Mouse (Mus musculus): ENCODE measurements around the gene Tmtc4. TPM values are rescaled to one million over a fixed set of nuclear protein-coding genes. Genes with fewer than 3 reads are reported as not detected.

Gene Tmtc4
- polyA plus RNA-seq, 1 experiment from 2014 or later, result 57.2 TPM

GRCm38 (mm10) chr14:122912812-122913498 lies 70.9 kb downstream of the Tmtc4 start:
- under 1% methylated on average over 57 of the region's 58 CpGs for WGBS
- ATAC-seq (ENCODE audit: low FRiP score), result peak; percentile 83
- H3K4me1 ChIP-seq, result peaks cover 14% of the 10 kb centered on the region; the same call in 1 of the 2 replicates
- no peaks in the 10 kb centered on the region for H3K36me3 ChIP-seq
- 0 out of 2 replicates have a peak, but pooled peaks cover 7% of the 10 kb centered on the region for H3K9me3 ChIP-seq (replicated peaks)
- peak overlapping the region; percentile 98 for H3K4me2 ChIP-seq
- peak overlapping the region; percentile 58 for H3K9ac ChIP-seq (replicated peaks)
- peak overlapping the region; percentile 68 for H3K4me3 ChIP-seq (replicated peaks)
- H3K27me3 ChIP-seq (replicated peaks), result peaks cover 20% of the 10 kb centered on the region
- H3K27ac ChIP-seq (replicated peaks), result 0 out of 2 replicates have a peak overlapping the region, but pooled peaks have one; percentile 18

- 61% methylated on average over 1 of the region's 1 CpGs for WGBS
- peaks cover 20% of the 10 kb centered on the region for H3K27me3 ChIP-seq (replicated peaks)
- H3K27ac ChIP-seq (replicated peaks), result no peak overlapping the region
- peaks cover 7% of the 10 kb centered on the region; the same call in 1 of the 2 replicates for H3K9me3 ChIP-seq (replicated peaks)
- H3K36me3 ChIP-seq, result no peaks in the 10 kb centered on the region
- peaks cover 14% of the 10 kb centered on the region; the same call in 1 of the 2 replicates for H3K4me1 ChIP-seq
- H3K9ac ChIP-seq (replicated peaks), result no peak overlapping the region; the same call in 1 of the 2 replicates
- no peak for ATAC-seq (ENCODE audit: low FRiP score)
- peak overlapping the region; percentile 98 for H3K4me2 ChIP-seq
- H3K4me3 ChIP-seq (replicated peaks), result peak overlapping the region; percentile 68; the same call in 1 of the 2 replicates
Measured at GRCm38 (mm10) chr14:122912137-122912536, 71.7 kb downstream of the Tmtc4 start.

- no peak overlapping the region for H3K9ac ChIP-seq (replicated peaks)
- H3K27me3 ChIP-seq (replicated peaks), result peaks cover 20% of the 10 kb centered on the region
- peaks cover 7% of the 10 kb centered on the region; the same call in 1 of the 2 replicates for H3K9me3 ChIP-seq (replicated peaks)
- ATAC-seq (ENCODE audit: low FRiP score), result no peak
- no peak overlapping the region for H3K4me3 ChIP-seq (replicated peaks)
- no peaks in the 10 kb centered on the region for H3K36me3 ChIP-seq
- H3K4me2 ChIP-seq, result no peak overlapping the region
- peaks cover 14% of the 10 kb centered on the region; the same call in 1 of the 2 replicates for H3K4me1 ChIP-seq
- H3K27ac ChIP-seq (replicated peaks), result no peak overlapping the region
Measured at GRCm38 (mm10) chr14:122911265-122911664, 72.6 kb downstream of the Tmtc4 start.

- peaks cover 7% of the 10 kb centered on the region; the same call in 1 of the 2 replicates for H3K9me3 ChIP-seq (replicated peaks)
- H3K9ac ChIP-seq (replicated peaks), result no peak overlapping the region
- no peaks in the 10 kb centered on the region for H3K36me3 ChIP-seq
- 80% methylated on average over 5 of the region's 5 CpGs for WGBS
- no peak overlapping the region for H3K4me3 ChIP-seq (replicated peaks)
- H3K4me1 ChIP-seq, result peaks cover 14% of the 10 kb centered on the region; the same call in 1 of the 2 replicates
- H3K27me3 ChIP-seq (replicated peaks), result peaks cover 20% of the 10 kb centered on the region
- no peak overlapping the region for H3K27ac ChIP-seq (replicated peaks)
- H3K4me2 ChIP-seq, result no peak overlapping the region
- ATAC-seq (ENCODE audit: low FRiP score), result no peak
Measured at GRCm38 (mm10) chr14:122909368-122910091, 74.3 kb downstream of the Tmtc4 start.

- ATAC-seq (ENCODE audit: low FRiP score), result no peak
- Histone ChIP-seq H3K9me3 (replicated peaks) (peaks cover 7% of the 10 kb centered on the region; the same call in 1 of the 2 replicates), H3K4me3 (replicated peaks) (no peak overlapping the region), H3K36me3 (no peaks in the 10 kb centered on the region), H3K27ac (replicated peaks) (no peak overlapping the region), H3K9ac (replicated peaks) (no peak overlapping the region), H3K4me2 (no peak overlapping the region), H3K4me1 (peaks cover 9% of the 10 kb centered on the region; the same call in 1 of the 2 replicates), H3K27me3 (replicated peaks) (peaks cover 7% of the 10 kb centered on the region; the same call in 1 of the 2 replicates)
- WGBS, result 95% methylated on average over 4 of the region's 4 CpGs
Measured at GRCm38 (mm10) chr14:122908075-122908474, 75.8 kb downstream of the Tmtc4 start.

- Histone ChIP-seq H3K27me3 (replicated peaks) (no peaks in the 10 kb centered on the region), H3K27ac (replicated peaks) (no peak overlapping the region), H3K4me1 (no peaks in the 10 kb centered on the region), H3K36me3 (no peaks in the 10 kb centered on the region), H3K9ac (replicated peaks) (no peak overlapping the region), H3K4me3 (replicated peaks) (no peak overlapping the region), H3K4me2 (no peak overlapping the region), H3K9me3 (replicated peaks) (peaks cover 7% of the 10 kb centered on the region; the same call in 1 of the 2 replicates)
- WGBS, result 97% methylated on average over 1 of the region's 1 CpGs
- ATAC-seq (ENCODE audit: low FRiP score), result no peak
Measured at GRCm38 (mm10) chr14:122905007-122905406, 78.8 kb downstream of the Tmtc4 start.

- Histone ChIP-seq H3K27ac (replicated peaks) (no peak overlapping the region), H3K36me3 (no peaks in the 10 kb centered on the region), H3K4me2 (no peak overlapping the region), H3K27me3 (replicated peaks) (no peaks in the 10 kb centered on the region), H3K4me1 (no peaks in the 10 kb centered on the region), H3K9ac (replicated peaks) (no peak overlapping the region), H3K9me3 (replicated peaks) (peaks cover 7% of the 10 kb centered on the region; the same call in 1 of the 2 replicates), H3K4me3 (replicated peaks) (no peak overlapping the region)
- ATAC-seq (ENCODE audit: low FRiP score), result no peak
- 71% methylated on average over 2 of the region's 2 CpGs for WGBS
Measured at GRCm38 (mm10) chr14:122903923-122904351, 79.9 kb downstream of the Tmtc4 start.

GRCm38 (mm10) chr14:122902884-122903283 lies 81.0 kb downstream of the Tmtc4 start:
- Histone ChIP-seq H3K27ac (replicated peaks) (no peak overlapping the region; the same call in 1 of the 2 replicates), H3K9ac (replicated peaks) (no peak overlapping the region), H3K4me3 (replicated peaks) (no peak overlapping the region), H3K9me3 (replicated peaks) (no peaks in the 10 kb centered on the region; the same call in 1 of the 2 replicates), H3K4me2 (no peak overlapping the region), H3K4me1 (no peaks in the 10 kb centered on the region), H3K27me3 (replicated peaks) (no peaks in the 10 kb centered on the region), H3K36me3 (no peaks in the 10 kb centered on the region)
- no peak for ATAC-seq (ENCODE audit: low FRiP score)
- WGBS, result 70% methylated on average over 4 of the region's 4 CpGs

- 47% methylated on average over 2 of the region's 2 CpGs for WGBS
- Histone ChIP-seq H3K4me2 (no peak overlapping the region), H3K4me1 (no peaks in the 10 kb centered on the region), H3K4me3 (replicated peaks) (no peak overlapping the region), H3K9ac (replicated peaks) (no peak overlapping the region), H3K36me3 (no peaks in the 10 kb centered on the region), H3K27ac (replicated peaks) (no peak overlapping the region; the same call in 1 of the 2 replicates), H3K9me3 (replicated peaks) (no peaks in the 10 kb centered on the region; the same call in 1 of the 2 replicates), H3K27me3 (replicated peaks) (no peaks in the 10 kb centered on the region)
- ATAC-seq (ENCODE audit: low FRiP score), result no peak
Measured at GRCm38 (mm10) chr14:122902136-122902535, 81.7 kb downstream of the Tmtc4 start.

GRCm38 (mm10) chr14:122901715-122902114 lies 82.1 kb downstream of the Tmtc4 start:
- Histone ChIP-seq H3K27ac (replicated peaks) (peak overlapping the region; percentile 41; the same call in 1 of the 2 replicates), H3K9me3 (replicated peaks) (no peaks in the 10 kb centered on the region), H3K27me3 (replicated peaks) (no peaks in the 10 kb centered on the region), H3K4me2 (no peak overlapping the region), H3K4me3 (replicated peaks) (no peak overlapping the region), H3K36me3 (no peaks in the 10 kb centered on the region), H3K4me1 (no peaks in the 10 kb centered on the region), H3K9ac (replicated peaks) (no peak overlapping the region)
- WGBS, result 84% methylated on average over 2 of the region's 2 CpGs
- no peak for ATAC-seq (ENCODE audit: low FRiP score)

- ATAC-seq (ENCODE audit: low FRiP score), result no peak
- 87% methylated on average over 3 of the region's 3 CpGs for WGBS
Measured at GRCm38 (mm10) chr14:122901177-122901576, 82.7 kb downstream of the Tmtc4 start.

More at GRCm38 (mm10) chr14:122901177-122901576, 82.7 kb downstream of the Tmtc4 start:
- H3K4me3 ChIP-seq (replicated peaks), result no peak overlapping the region
- no peak overlapping the region for H3K27ac ChIP-seq (replicated peaks)
- H3K4me2 ChIP-seq, result no peak overlapping the region
- no peaks in the 10 kb centered on the region for H3K4me1 ChIP-seq
- H3K27me3 ChIP-seq (replicated peaks), result no peaks in the 10 kb centered on the region
- H3K9ac ChIP-seq (replicated peaks), result no peak overlapping the region
- no peaks in the 10 kb centered on the region for H3K36me3 ChIP-seq
- H3K9me3 ChIP-seq (replicated peaks), result no peaks in the 10 kb centered on the region

Data from neural tube, embryonic 15.5 days (tissue).